9 mouse cellular contexts compared by ENCODE assay signal in the genomic region with DNA sequence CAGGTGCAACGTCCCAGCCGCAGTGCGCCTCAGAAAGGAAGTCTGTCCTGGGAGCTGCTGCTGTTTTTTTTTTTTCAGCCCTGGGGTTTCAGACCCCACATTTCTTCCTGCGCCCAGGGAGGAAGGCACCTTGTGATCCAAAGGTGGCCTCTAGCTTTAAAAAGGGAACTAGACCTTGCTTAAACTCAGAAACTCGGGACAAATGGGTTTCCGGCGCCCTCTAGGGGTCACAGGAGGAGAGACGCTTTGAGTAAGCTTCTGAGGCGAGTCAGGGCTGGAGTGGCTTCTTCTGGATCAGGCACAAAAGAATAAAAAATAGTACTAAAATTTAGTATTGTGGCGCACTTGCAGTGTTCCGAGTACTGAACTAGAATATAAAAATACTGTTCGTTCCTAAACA. TPM values are rescaled to one million over a fixed set of nuclear protein-coding genes. Genes with fewer than 3 reads are reported as not detected.
DNase-seq lines count a peak whose midpoint lies in the region; ATAC-seq and TF ChIP-seq lines count a peak whose summit lies in the region.
"Had no signal": no experiment of that assay in that cellular context is flagged by ENCODE, and none has a peak within 500 bp of the region (broad histone marks: within the 10 kb centered on the region; RNA-seq: fewer than 3 reads in every experiment).

No protein-coding gene starts in this region.

- peaks cover 0 to 3% of the 10 kb centered on the region in 2 experiments; a peak in 1 of 4 replicates for H3K4me1 ChIP-seq in CH12.LX (ENCODE audit: control insufficient read depth in 1 of 2, insufficient read depth in 2 of 2)
- no peaks in the 10 kb centered on the region for H3K4me1 ChIP-seq in intestine, embryonic 15.5 days (replicated peaks)
- H3K4me1 ChIP-seq in liver, adult 2 months (ENCODE audit: control insufficient read depth, insufficient read depth, low read length) = no peaks in the 10 kb centered on the region

- peak; percentile 49 to 96 for TF ChIP-seq CTCF in CH12.LX (conservative IDR thresholded peaks at IDR 0.05 in 1 of 2, IDR thresholded peaks at IDR 0.05 in 1 of 2; ENCODE audit: low read depth in 2 of 2, low read length in 2 of 2)
- TF ChIP-seq CTCF in liver, adult 2 months (IDR thresholded peaks at IDR 0.05; ENCODE audit: low read depth, low read length) = peak; percentile 84

- TF ChIP-seq RAD21 in CH12.LX (IDR thresholded peaks at IDR 0.05; ENCODE audit: low read depth, low read length) = peak; percentile 91

- no peak overlapping the region for H3K9ac ChIP-seq in CH12.LX (ENCODE audit: insufficient read depth, low read depth)
- H3K9ac ChIP-seq in intestine, embryonic 15.5 days = no peak overlapping the region
- H3K9ac ChIP-seq in liver, adult 2 months (ENCODE audit: low read depth, low read length) = no peak overlapping the region

- no peak overlapping the region for H3K4me3 ChIP-seq in CH12.LX (replicated peaks in 1 of 3; ENCODE audit: low read depth in 2 of 3, low read length in 2 of 3, poor library complexity in 1 of 3)
- no peak overlapping the region for H3K4me3 ChIP-seq in intestine, embryonic 15.5 days (replicated peaks)
- no peak overlapping the region for H3K4me3 ChIP-seq in liver, adult 2 months (ENCODE audit: insufficient read depth, low read depth, low read length)

- dilution Hi-C loops in CH12.LX (cut with MboI; ENCODE audit: extremely low pct_ligation_motif_present, extremely low pct_unique_long_range_greater_than_20kb, low sequenced_read_pairs) = no loop called here

- H3K79me2 ChIP-seq in CH12.LX (replicated peaks; ENCODE audit: control insufficient read depth, extremely low read depth, insufficient read depth, poor library complexity, severe bottlenecking) = no peaks in the 10 kb centered on the region
- H3K79me2 ChIP-seq in liver, adult 2 months (ENCODE audit: control insufficient read depth, insufficient read depth, low read length) = no peaks in the 10 kb centered on the region

- no peak for TF ChIP-seq EP300 in CH12.LX (IDR thresholded peaks at IDR 0.05; ENCODE audit: low read length)

- H3K9me3 ChIP-seq in CH12.LX (replicated peaks; ENCODE audit: low read length) = no peaks in the 10 kb centered on the region
- no peaks in the 10 kb centered on the region for H3K9me3 ChIP-seq in intestine, embryonic 15.5 days

- in situ Hi-C loops in CH12.LX (cut with MboI; ENCODE audit: low pct_ligation_motif_present, low pct_unique_long_range_greater_than_20kb, low sequenced_read_pairs) = no loop called here

- TF ChIP-seq POLR2A in CH12.LX (IDR thresholded peaks at IDR 0.05; ENCODE audit: low read depth, low read length) = no peak
- TF ChIP-seq POLR2A in liver, adult 2 months (IDR thresholded peaks at IDR 0.05; ENCODE audit: extremely low read depth, insufficient read depth, low read length) = no peak

- no peaks in the 10 kb centered on the region for H3K36me3 ChIP-seq in CH12.LX (replicated peaks in 1 of 2; ENCODE audit: control insufficient read depth in 1 of 2, insufficient read depth in 1 of 2, low read length in 1 of 2)
- no peaks in the 10 kb centered on the region for H3K36me3 ChIP-seq in intestine, embryonic 15.5 days
- no peaks in the 10 kb centered on the region for H3K36me3 ChIP-seq in liver, adult 2 months (ENCODE audit: control insufficient read depth, insufficient read depth, low read length)

- no peak for ATAC-seq in intestine, embryonic 15.5 days
- no peak for ATAC-seq in activated CD4-positive, CD25-positive, alpha-beta regulatory T cell, adult 4 months

- H3K27me3 ChIP-seq in CH12.LX (replicated peaks) = peaks cover 83% of the 10 kb centered on the region
- H3K27me3 ChIP-seq in intestine, embryonic 15.5 days (replicated peaks) = peaks cover 94% of the 10 kb centered on the region
- H3K27me3 ChIP-seq in liver, adult 2 months (ENCODE audit: control insufficient read depth, insufficient read depth, low read length) = peaks cover 12% of the 10 kb centered on the region; the same call in 1 of the 2 replicates

- DNase-seq in 416B (ENCODE audit: low read depth) (peak; percentile 83), CH12.LX (ENCODE audit: extremely low read depth) (peak; percentile 79)
- DNase-seq in c-Kit-positive CD71-positive TER-119-positive erythroid progenitor cells, embryonic 14.5 days (ENCODE audit: low spot score) = peak; percentile 44
- peak; percentile 60 to 62 for DNase-seq in frontal cortex, postnatal 25 days (ENCODE audit: low spot score in 2 of 2)
- peak; percentile 45 for DNase-seq in liver, adult 2 months (ENCODE audit: extremely low read depth, low read depth, low spot score)
- peak; percentile 63 for DNase-seq in retina, postnatal 7 days (ENCODE audit: low read depth, low spot score)

- peak overlapping the region; percentile 89 for H3K4me2 ChIP-seq in CH12.LX (ENCODE audit: insufficient read depth, low read depth, poor library complexity, severe bottlenecking)
- peak overlapping the region; percentile 22; the same call in 1 of the 2 replicates for H3K4me2 ChIP-seq in intestine, embryonic 15.5 days (replicated peaks)

- 1% methylated on average over 12 of the region's 12 CpGs for WGBS in intestine, embryonic 15.5 days
- 2% methylated on average over 12 of the region's 12 CpGs for WGBS in liver, adult 2 months

- no peak overlapping the region for H3K27ac ChIP-seq in CH12.LX (ENCODE audit: insufficient read depth, low read depth)
- no peak overlapping the region for H3K27ac ChIP-seq in intestine, embryonic 15.5 days
- H3K27ac ChIP-seq in liver, adult 2 months (replicated peaks; ENCODE audit: insufficient read depth, low read depth, low read length) = no peak overlapping the region
- H3K27ac ChIP-seq: macrophage had no signal

TF ChIP-seq in CH12.LX, 34 proteins besides CTCF, POLR2A, EP300 and RAD21:
- TF ChIP-seq ZMIZ1 (IDR thresholded peaks at IDR 0.05; ENCODE audit: low read depth, low read length) = no peak
- TF ChIP-seq IRF4 (IDR thresholded peaks at IDR 0.05; ENCODE audit: low read depth, low read length) = peak; percentile 77
- 0 out of 2 replicates have a peak, but pooled peaks have one; percentile 3 for TF ChIP-seq ZC3H11A (IDR thresholded peaks at IDR 0.05; ENCODE audit: low read depth, low read length)
- no peak for TF ChIP-seq HCFC1 (IDR thresholded peaks at IDR 0.05; ENCODE audit: low read depth, low read length)
- TF ChIP-seq SMC3 (IDR thresholded peaks at IDR 0.05; ENCODE audit: low read depth, low read length) = peak; percentile 71
TF ChIP-seq in CH12.LX: peak in this region for 3.

RNA-seq across cellular contexts. Expression of gene Tlx1, which starts 10.6 kb away (rescaled TPM):
- total RNA-seq in CH12.LX (2012; rRNA removed) = not detected in 2 replicates
- total RNA-seq in CH12.LX (2014; rRNA removed) = not detected in 2 replicates
- polyA plus RNA-seq in CH12.LX (2012; ENCODE audit: insufficient read length, low read depth) = not detected in 2 replicates
- 0.11 and 0.14 TPM in 2 replicates for polyA plus RNA-seq in intestine, embryonic 15.5 days (2015; fragmentation: Nextera tagmentation; extraction: Ambion mirVana)
- total RNA-seq in liver, adult 2 months (2014; rRNA removed) = not detected in 2 replicates
- polyA plus RNA-seq in liver, adult 2 months (2012; rRNA removed) = 0.05 TPM in 1 of 2 replicates, not detected in the other
- not detected for polyA plus RNA-seq in activated CD4-positive, CD25-positive, alpha-beta regulatory T cell, adult 4 months (2017; shearing (Covaris generic))
- polyA plus RNA-seq: macrophage had no signal
